Mouse (Mus musculus): Measurements from ENCODE around the gene Tcp11.

Tcp11 gene

GRCm38 (mm10) chr17:28080045-28080816, at the start of gene Tcp11:
TSS of gene Tcp11 (minus strand) at chr17:28080639.
- peak; percentile 80 for DNase-seq (ENCODE audit: extremely low read depth, low read depth)

- DNase-seq (ENCODE audit: extremely low read depth, low read depth) = no peak
These were observed 49.4 kb upstream of the Tcp11 start for GRCm38 (mm10) chr17:28129796-28130195.

- no peak for DNase-seq (ENCODE audit: extremely low read depth, low read depth)
These were observed 43.9 kb upstream of the Tcp11 start for GRCm38 (mm10) chr17:28124368-28124767.

GRCm38 (mm10) chr17:28123627-28124026, 43.2 kb upstream of the Tcp11 start:
- DNase-seq (ENCODE audit: extremely low read depth, low read depth) = no peak

GRCm38 (mm10) chr17:28122949-28123348, 42.5 kb upstream of the Tcp11 start:
- DNase-seq (ENCODE audit: extremely low read depth, low read depth) = no peak

GRCm38 (mm10) chr17:28120460-28120859, 40.0 kb upstream of the Tcp11 start:
- DNase-seq (ENCODE audit: extremely low read depth, low read depth) = no peak

- no peak for DNase-seq (ENCODE audit: extremely low read depth, low read depth)
These were observed 37.2 kb upstream of the Tcp11 start for GRCm38 (mm10) chr17:28117451-28118209.

- DNase-seq (ENCODE audit: extremely low read depth, low read depth) = no peak
These were observed 35.9 kb upstream of the Tcp11 start for GRCm38 (mm10) chr17:28116335-28116734.

- no peak for DNase-seq (ENCODE audit: extremely low read depth, low read depth)
These were observed 31.8 kb upstream of the Tcp11 start for GRCm38 (mm10) chr17:28112266-28112665.

- DNase-seq (ENCODE audit: extremely low read depth, low read depth) = no peak
These were observed 26.8 kb upstream of the Tcp11 start for GRCm38 (mm10) chr17:28107275-28107674.

- DNase-seq (ENCODE audit: extremely low read depth, low read depth) = no peak
These were observed 25.9 kb upstream of the Tcp11 start for GRCm38 (mm10) chr17:28106352-28106751.

- no peak for DNase-seq (ENCODE audit: extremely low read depth, low read depth)
These were observed 24.0 kb upstream of the Tcp11 start for GRCm38 (mm10) chr17:28104416-28104815.

GRCm38 (mm10) chr17:28101902-28102319, 21.5 kb upstream of the Tcp11 start:
- DNase-seq (ENCODE audit: extremely low read depth, low read depth) = no peak

- DNase-seq (ENCODE audit: extremely low read depth, low read depth) = no peak
These were observed 20.9 kb upstream of the Tcp11 start for GRCm38 (mm10) chr17:28101284-28101887.

- no peak for DNase-seq (ENCODE audit: extremely low read depth, low read depth)
These were observed 20.2 kb upstream of the Tcp11 start for GRCm38 (mm10) chr17:28100669-28101068.

- no peak for DNase-seq (ENCODE audit: extremely low read depth, low read depth)
These were observed 18.6 kb upstream of the Tcp11 start for GRCm38 (mm10) chr17:28099086-28099485.

GRCm38 (mm10) chr17:28097308-28097707, 16.9 kb upstream of the Tcp11 start:
- no peak for DNase-seq (ENCODE audit: extremely low read depth, low read depth)

- no peak for DNase-seq (ENCODE audit: extremely low read depth, low read depth)
These were observed 16.0 kb upstream of the Tcp11 start for GRCm38 (mm10) chr17:28096418-28096817.

- DNase-seq (ENCODE audit: extremely low read depth, low read depth) = no peak
These were observed 13.4 kb upstream of the Tcp11 start for GRCm38 (mm10) chr17:28093837-28094236.

GRCm38 (mm10) chr17:28092297-28092696, 11.9 kb upstream of the Tcp11 start:
- no peak for DNase-seq (ENCODE audit: extremely low read depth, low read depth)

- DNase-seq (ENCODE audit: extremely low read depth, low read depth) = no peak
These were observed 8.3 kb upstream of the Tcp11 start for GRCm38 (mm10) chr17:28088718-28089117.

- DNase-seq (ENCODE audit: extremely low read depth, low read depth) = no peak
These were observed 7.0 kb upstream of the Tcp11 start for GRCm38 (mm10) chr17:28087430-28087829.
